Mouse (Mus musculus): ENCODE results near the gene Btbd3. TPM values are rescaled to one million over a fixed set of nuclear protein-coding genes. Genes with fewer than 3 reads are reported as not detected.

The Btbd3 gene
- 28.1 and 29.4 TPM in 2 replicates for polyA plus RNA-seq (2014; fragmentation: Nextera tagmentation; extraction: Ambion mirVana)

DNA sequence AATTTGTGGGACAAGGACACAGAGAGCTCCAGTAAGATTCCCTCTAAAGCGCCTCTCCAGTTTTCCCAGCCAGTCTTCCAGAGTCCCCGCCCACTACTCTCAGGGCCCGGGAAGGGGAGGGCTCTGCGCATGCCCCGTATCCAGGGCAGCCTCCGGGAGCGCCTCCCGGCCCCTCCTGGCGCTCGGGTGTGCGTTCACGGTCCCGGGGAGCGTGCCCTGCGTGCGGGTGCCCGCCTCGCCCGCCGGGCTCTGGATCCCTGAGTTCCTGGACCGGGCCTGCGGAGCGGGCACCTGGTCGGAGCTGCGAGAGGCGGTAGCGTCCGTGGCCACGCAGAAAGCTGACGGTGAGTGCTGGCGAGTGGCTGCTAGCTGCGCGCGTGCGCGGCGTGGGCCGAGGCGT, at the start of gene Btbd3:
Gene Btbd3 (plus strand): TSS at position 155 of the 400 bp plus-strand sequence.
- H3K4me2 ChIP-seq (ENCODE audit: low read depth, low read length) = peak within 1 kb of the TSS; percentile 75
- H3K27ac ChIP-seq (replicated peaks; ENCODE audit: low read depth, low read length) = peak within 1 kb of the TSS; percentile 94
- DNase-seq (ENCODE audit: low spot score) (peak; percentile 97), ATAC-seq (ENCODE audit: low read depth) (peak; percentile 99)
- H3K4me1 ChIP-seq (ENCODE audit: control insufficient read depth, insufficient read depth, low read length) = peaks cover 14% of the 10 kb centered on the region; the same call in 1 of the 2 replicates
- no peaks in the 10 kb centered on the region for H3K9me3 ChIP-seq (ENCODE audit: control insufficient read depth, low read length)
- no peaks in the 10 kb centered on the region for H3K27me3 ChIP-seq (replicated peaks; ENCODE audit: control insufficient read depth, insufficient read depth, low read length)
- H3K9ac ChIP-seq (ENCODE audit: low read depth, low read length) = peak within 1 kb of the TSS; percentile 95
- WGBS = 0% methylated on average over 28 of the region's 39 CpGs
- H3K4me3 ChIP-seq (ENCODE audit: low read depth, low read length) = peak within 1 kb of the TSS; percentile 97
- no peaks in the 10 kb centered on the region for H3K36me3 ChIP-seq (ENCODE audit: control insufficient read depth, insufficient read depth, low read length)

DNA sequence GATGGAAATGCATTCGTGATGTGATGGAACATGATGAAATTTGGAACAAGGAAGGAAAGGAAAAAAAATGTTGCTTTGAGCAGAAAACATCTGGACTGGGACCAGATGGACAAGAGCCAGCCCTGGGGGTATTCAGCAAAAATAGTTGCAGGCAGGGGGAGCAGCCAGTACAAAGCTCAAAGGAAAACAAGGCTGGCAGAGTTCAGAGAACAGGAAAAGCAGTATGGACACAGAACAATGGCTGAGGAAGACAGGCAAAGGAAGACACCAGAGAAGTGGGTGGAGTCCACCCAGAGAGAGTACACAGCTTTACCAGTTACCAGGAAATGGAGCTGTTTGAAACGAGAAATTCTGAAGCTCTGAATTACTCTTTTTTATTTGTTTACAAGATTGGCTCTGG, 40.8 kb upstream of the Btbd3 start:
- no peak overlapping the region for H3K9ac ChIP-seq (ENCODE audit: low read depth, low read length)
- ATAC-seq (ENCODE audit: low read depth) = no peak; the same call in 1 of the 2 replicates
- no peak overlapping the region for H3K4me2 ChIP-seq (ENCODE audit: low read depth, low read length)
- no peaks in the 10 kb centered on the region for H3K27me3 ChIP-seq (replicated peaks; ENCODE audit: control insufficient read depth, insufficient read depth, low read length)
- no peaks in the 10 kb centered on the region for H3K36me3 ChIP-seq (ENCODE audit: control insufficient read depth, insufficient read depth, low read length)
- no peaks in the 10 kb centered on the region for H3K9me3 ChIP-seq (ENCODE audit: control insufficient read depth, low read length)
- no peaks in the 10 kb centered on the region for H3K4me1 ChIP-seq (ENCODE audit: control insufficient read depth, insufficient read depth, low read length)
- H3K4me3 ChIP-seq (ENCODE audit: low read depth, low read length) = no peak overlapping the region
- H3K27ac ChIP-seq (replicated peaks; ENCODE audit: low read depth, low read length) = 0 out of 2 replicates have a peak overlapping the region, but pooled peaks have one; percentile 5
- 19% methylated on average over 2 of the region's 2 CpGs for WGBS
- DNase-seq (ENCODE audit: low spot score) = peak; percentile 79

DNA sequence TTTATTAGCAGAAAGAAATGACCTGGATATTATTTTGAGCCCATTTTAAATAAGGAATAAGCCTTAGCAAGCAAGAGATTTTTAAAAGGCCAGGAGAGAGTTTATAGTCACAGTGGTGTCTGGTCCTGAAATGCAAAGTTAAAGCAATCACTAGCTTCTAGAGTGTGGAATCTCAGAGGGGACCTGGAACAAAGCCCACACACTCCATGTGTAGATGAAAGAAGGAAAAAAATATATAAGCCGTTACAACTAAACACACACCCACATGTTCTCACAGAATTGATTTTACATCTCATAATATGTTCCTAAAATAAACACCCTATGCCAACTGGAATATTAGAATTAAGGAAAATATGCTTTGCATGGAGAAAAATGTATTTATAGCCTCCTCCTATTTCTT, 36.1 kb upstream of the Btbd3 start:
- Histone ChIP-seq H3K27me3 (replicated peaks; ENCODE audit: control insufficient read depth, insufficient read depth, low read length) (no peaks in the 10 kb centered on the region), H3K9ac (ENCODE audit: low read depth, low read length) (no peak overlapping the region), H3K4me3 (ENCODE audit: low read depth, low read length) (no peak overlapping the region), H3K27ac (replicated peaks; ENCODE audit: low read depth, low read length) (no peak overlapping the region), H3K4me1 (ENCODE audit: control insufficient read depth, insufficient read depth, low read length) (peaks cover 11% of the 10 kb centered on the region), H3K9me3 (ENCODE audit: control insufficient read depth, low read length) (no peaks in the 10 kb centered on the region), H3K4me2 (ENCODE audit: low read depth, low read length) (no peak overlapping the region), H3K36me3 (ENCODE audit: control insufficient read depth, insufficient read depth, low read length) (no peaks in the 10 kb centered on the region)
- ATAC-seq (ENCODE audit: low read depth) = no peak
- DNase-seq (ENCODE audit: low spot score) = peak; percentile 17
- WGBS = 50% methylated on average over 1 of the region's 1 CpGs

DNA sequence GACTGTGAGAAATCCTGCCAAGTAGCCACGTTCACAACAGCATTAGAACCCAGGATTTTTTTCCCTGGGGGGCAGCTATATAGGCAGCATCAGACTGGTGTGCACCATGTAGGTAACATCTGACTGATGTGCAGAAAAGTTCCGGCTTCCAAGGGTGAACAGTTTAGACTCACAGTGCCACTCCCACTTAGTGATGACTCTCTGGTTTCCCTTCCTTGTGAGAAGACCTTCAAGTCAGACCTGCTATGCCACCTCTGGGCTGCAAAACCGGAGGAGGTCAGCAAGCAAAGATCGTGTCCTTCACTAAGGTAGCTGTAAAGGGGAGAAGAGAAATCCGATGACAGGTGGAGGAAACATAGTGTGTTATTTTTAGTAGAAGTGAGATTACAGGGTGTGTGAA, 24.1 kb upstream of the Btbd3 start:
- DNase-seq (ENCODE audit: low spot score) (no peak), ATAC-seq (ENCODE audit: low read depth) (no peak)
- no peak overlapping the region for H3K9ac ChIP-seq (ENCODE audit: low read depth, low read length)
- no peaks in the 10 kb centered on the region for H3K4me1 ChIP-seq (ENCODE audit: control insufficient read depth, insufficient read depth, low read length)
- no peaks in the 10 kb centered on the region for H3K9me3 ChIP-seq (ENCODE audit: control insufficient read depth, low read length)
- H3K27me3 ChIP-seq (replicated peaks; ENCODE audit: control insufficient read depth, insufficient read depth, low read length) = no peaks in the 10 kb centered on the region
- H3K4me2 ChIP-seq (ENCODE audit: low read depth, low read length) = no peak overlapping the region
- H3K36me3 ChIP-seq (ENCODE audit: control insufficient read depth, insufficient read depth, low read length) = no peaks in the 10 kb centered on the region
- H3K27ac ChIP-seq (replicated peaks; ENCODE audit: low read depth, low read length) = no peak overlapping the region
- no peak overlapping the region for H3K4me3 ChIP-seq (ENCODE audit: low read depth, low read length)
- 60% methylated on average over 5 of the region's 5 CpGs for WGBS

DNA sequence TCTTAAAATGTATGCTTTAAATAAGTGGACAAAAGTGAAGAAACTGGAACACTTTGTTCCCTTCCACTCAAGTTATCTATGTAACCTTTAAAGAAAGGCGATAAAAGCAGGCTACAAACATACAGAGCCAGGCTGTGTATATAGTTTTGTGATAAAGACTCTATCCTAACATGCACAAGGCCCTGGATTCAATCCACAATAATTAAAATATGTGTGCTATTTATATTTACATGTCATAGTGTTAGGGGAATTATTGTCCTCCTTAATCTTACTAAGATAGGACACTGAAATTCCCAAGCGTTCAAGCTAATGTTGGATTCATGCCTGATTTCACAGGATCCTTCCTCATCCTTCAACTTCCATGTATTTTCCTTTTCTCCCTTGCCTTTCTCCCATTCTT, 20.2 kb upstream of the Btbd3 start:
- Histone ChIP-seq H3K27ac (replicated peaks; ENCODE audit: low read depth, low read length) (no peak overlapping the region), H3K4me1 (ENCODE audit: control insufficient read depth, insufficient read depth, low read length) (no peaks in the 10 kb centered on the region), H3K9ac (ENCODE audit: low read depth, low read length) (no peak overlapping the region), H3K27me3 (replicated peaks; ENCODE audit: control insufficient read depth, insufficient read depth, low read length) (no peaks in the 10 kb centered on the region), H3K36me3 (ENCODE audit: control insufficient read depth, insufficient read depth, low read length) (no peaks in the 10 kb centered on the region), H3K4me2 (ENCODE audit: low read depth, low read length) (no peak overlapping the region), H3K9me3 (ENCODE audit: control insufficient read depth, low read length) (no peaks in the 10 kb centered on the region), H3K4me3 (ENCODE audit: low read depth, low read length) (no peak overlapping the region)
- ATAC-seq (ENCODE audit: low read depth) (no peak), DNase-seq (ENCODE audit: low spot score) (no peak)
- WGBS = 84% methylated on average over 2 of the region's 2 CpGs

DNA sequence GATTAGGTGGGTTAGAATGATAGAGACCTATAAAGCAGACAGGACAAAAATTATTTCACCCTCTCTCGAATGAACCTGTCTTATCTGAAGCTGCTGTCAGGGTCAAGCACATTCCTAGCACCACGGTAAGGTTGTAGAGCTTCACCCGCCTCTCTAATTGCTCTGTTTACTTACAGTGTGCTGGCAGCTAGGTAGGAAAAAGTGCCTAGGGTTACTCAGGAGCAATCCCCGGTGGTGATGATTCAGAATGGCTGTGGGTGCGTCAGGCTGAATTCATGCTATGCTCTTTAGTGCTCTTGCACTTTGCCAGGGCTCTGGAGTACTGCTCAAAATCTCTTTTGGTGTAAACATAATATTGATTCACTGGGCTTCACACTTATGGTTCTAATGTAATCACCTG, 13.9 kb upstream of the Btbd3 start:
- Histone ChIP-seq H3K27me3 (replicated peaks; ENCODE audit: control insufficient read depth, insufficient read depth, low read length) (no peaks in the 10 kb centered on the region), H3K9me3 (ENCODE audit: control insufficient read depth, low read length) (no peaks in the 10 kb centered on the region), H3K36me3 (ENCODE audit: control insufficient read depth, insufficient read depth, low read length) (no peaks in the 10 kb centered on the region), H3K4me1 (ENCODE audit: control insufficient read depth, insufficient read depth, low read length) (peaks cover 8% of the 10 kb centered on the region; the same call in 1 of the 2 replicates), H3K9ac (ENCODE audit: low read depth, low read length) (no peak overlapping the region), H3K4me3 (ENCODE audit: low read depth, low read length) (no peak overlapping the region), H3K27ac (replicated peaks; ENCODE audit: low read depth, low read length) (no peak overlapping the region), H3K4me2 (ENCODE audit: low read depth, low read length) (no peak overlapping the region)
- DNase-seq (ENCODE audit: low spot score) (no peak), ATAC-seq (ENCODE audit: low read depth) (no peak)
- WGBS = 52% methylated on average over 5 of the region's 5 CpGs

DNA sequence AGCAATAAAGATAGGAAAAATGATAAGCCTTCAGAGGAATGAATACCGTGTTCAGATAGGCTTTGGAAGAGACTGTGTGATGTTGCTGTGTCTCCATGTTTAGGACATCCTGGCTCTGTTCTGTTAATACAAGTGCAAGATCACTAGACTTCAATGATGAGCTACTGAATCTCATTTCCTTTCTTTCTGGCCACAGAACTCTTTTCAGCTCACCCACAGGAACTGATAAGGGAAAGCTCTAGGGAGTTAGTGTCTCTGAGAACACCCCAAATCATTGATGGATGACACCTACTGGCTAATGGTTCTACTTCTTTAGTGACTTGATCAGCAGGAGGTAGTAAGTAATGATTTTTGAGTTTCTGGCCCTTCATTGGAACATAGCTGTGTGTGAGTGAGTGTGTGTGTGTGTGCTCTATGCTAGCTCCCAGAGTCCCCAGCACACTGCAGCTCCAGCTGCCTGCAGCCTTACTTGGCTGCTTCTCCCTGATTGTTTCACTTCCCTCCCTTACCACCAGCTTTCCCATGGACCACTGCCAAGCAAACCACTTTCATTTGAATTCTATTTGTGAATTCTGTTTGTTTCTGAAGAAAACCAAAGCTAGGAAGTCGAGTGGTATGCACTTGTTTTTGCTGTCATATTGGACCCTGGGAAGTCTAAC, 10.6 kb upstream of the Btbd3 start:
- Histone ChIP-seq H3K27me3 (replicated peaks; ENCODE audit: control insufficient read depth, insufficient read depth, low read length) (no peaks in the 10 kb centered on the region), H3K36me3 (ENCODE audit: control insufficient read depth, insufficient read depth, low read length) (no peaks in the 10 kb centered on the region), H3K4me1 (ENCODE audit: control insufficient read depth, insufficient read depth, low read length) (peaks cover 8% of the 10 kb centered on the region; the same call in 1 of the 2 replicates), H3K27ac (replicated peaks; ENCODE audit: low read depth, low read length) (no peak overlapping the region; the same call in 1 of the 2 replicates), H3K9ac (ENCODE audit: low read depth, low read length) (no peak overlapping the region), H3K9me3 (ENCODE audit: control insufficient read depth, low read length) (no peaks in the 10 kb centered on the region), H3K4me2 (ENCODE audit: low read depth, low read length) (no peak overlapping the region), H3K4me3 (ENCODE audit: low read depth, low read length) (no peak overlapping the region)
- peak; percentile 86 for DNase-seq (ENCODE audit: low spot score)
- ATAC-seq (ENCODE audit: low read depth) = peak; percentile 70; the same call in 1 of the 2 replicates
- WGBS = 50% methylated on average over 2 of the region's 2 CpGs

DNA sequence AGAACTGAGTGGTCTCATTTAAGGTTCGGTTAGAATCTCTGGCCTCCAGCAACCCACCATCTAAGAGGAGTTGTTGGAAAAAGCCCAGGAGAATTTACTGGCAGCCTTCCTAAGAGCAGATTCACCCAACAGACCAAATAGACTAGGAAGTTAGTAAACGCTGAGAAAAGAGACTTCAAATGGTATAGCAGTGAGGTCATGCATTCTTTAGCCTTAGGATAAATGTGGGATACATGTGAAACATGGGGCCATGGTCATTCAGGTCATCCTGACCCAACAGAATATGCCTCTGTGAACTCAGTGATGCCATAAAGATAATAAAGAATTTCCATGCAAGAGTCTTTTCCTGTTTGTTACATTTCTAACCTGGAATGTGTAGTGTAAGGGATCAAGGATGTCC, 8.4 kb upstream of the Btbd3 start:
- H3K4me1 ChIP-seq (ENCODE audit: control insufficient read depth, insufficient read depth, low read length) = peaks cover 8% of the 10 kb centered on the region; the same call in 1 of the 2 replicates
- no peak for DNase-seq (ENCODE audit: low spot score)
- no peak for ATAC-seq (ENCODE audit: low read depth)
- no peaks in the 10 kb centered on the region for H3K36me3 ChIP-seq (ENCODE audit: control insufficient read depth, insufficient read depth, low read length)
- WGBS = 38% methylated on average over 2 of the region's 2 CpGs
- H3K9me3 ChIP-seq (ENCODE audit: control insufficient read depth, low read length) = no peaks in the 10 kb centered on the region
- no peaks in the 10 kb centered on the region for H3K27me3 ChIP-seq (replicated peaks; ENCODE audit: control insufficient read depth, insufficient read depth, low read length)
- no peak overlapping the region for H3K4me2 ChIP-seq (ENCODE audit: low read depth, low read length)
- H3K9ac ChIP-seq (ENCODE audit: low read depth, low read length) = no peak overlapping the region
- H3K27ac ChIP-seq (replicated peaks; ENCODE audit: low read depth, low read length) = no peak overlapping the region
- no peak overlapping the region for H3K4me3 ChIP-seq (ENCODE audit: low read depth, low read length)
